Mouse (Mus musculus) megakaryocyte, embryonic 14.5 days (primary cell): Measurements from ENCODE around the gene Gm6793. TPM values are rescaled to one million over a fixed set of nuclear protein-coding genes. Genes with fewer than 3 reads are reported as not detected.

ENCODE experiments used
- H3K27me3 ChIP-seq: replicated peaks from 2 replicates; pipeline ENCODE3; 2012; ENCODE audit warnings: inconsistent platforms
- H3K36me3 ChIP-seq: replicated peaks from 2 replicates; pipeline ENCODE3; 2012; ENCODE audit warnings: low read length, inconsistent platforms, mixed read lengths
- H3K4me1 ChIP-seq: 2 replicates; pipeline ENCODE4 v1.6.1; 2012; ENCODE audit warnings: inconsistent platforms
- H3K4me3 ChIP-seq: replicated peaks from 2 replicates; pipeline ENCODE3; 2012; ENCODE audit warnings: moderate library complexity, mild to moderate bottlenecking, inconsistent platforms
- H3K9me3 ChIP-seq: 2 replicates; pipeline ENCODE4 v1.6.1; 2012; ENCODE audit warnings: inconsistent platforms
- FLI1 ChIP-seq: IDR thresholded peaks from 2 replicates; pipeline ENCODE4 v1.6.1; 2012; ENCODE audit warnings: low read length, inconsistent platforms, mixed read lengths
- GATA1 ChIP-seq: IDR thresholded peaks from 3 replicates; pipeline ENCODE4 v1.6.1; 2012; ENCODE audit warnings: mixed read lengths, low read length, inconsistent platforms, borderline replicate concordance
- polyA plus RNA-seq: library from polyadenylated mRNA; stranded (reverse); fragments of >175 nt; gene quantifications from 2 replicates; pipeline ENCODE4 v1.2.3, GENCODE M21; 2012; ENCODE audit warnings: low replicate concordance; ENCODE audit not compliant: insufficient read depth

Gm6793 gene
- polyA plus RNA-seq, 1 experiment = 0.46 TPM

DNA sequence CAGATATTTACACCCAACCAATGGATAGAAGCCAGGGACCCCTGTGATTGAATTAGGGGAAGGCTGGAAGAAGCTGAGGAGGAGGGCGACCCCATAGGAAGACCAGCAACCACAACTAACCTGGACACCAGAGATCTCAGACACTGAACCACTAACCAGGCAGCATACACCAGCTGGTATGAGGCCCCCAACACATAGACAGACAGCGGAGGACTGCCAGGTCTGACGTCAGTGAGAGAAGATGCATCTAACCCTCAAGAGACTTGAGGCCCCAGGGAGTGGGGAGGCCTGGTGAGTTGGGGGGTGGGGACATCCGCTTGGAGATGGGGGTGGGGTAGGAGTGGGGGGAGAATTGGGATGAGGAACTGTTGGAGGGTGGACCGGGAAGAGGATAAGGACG is 15.8 kb upstream of the Gm6793 start:
- peaks cover 2% of the 10 kb centered on the region for H3K27me3 ChIP-seq
- H3K4me1 ChIP-seq = no peaks in the 10 kb centered on the region; the same call in 1 of the 2 replicates
- no peaks in the 10 kb centered on the region for H3K36me3 ChIP-seq
- H3K9me3 ChIP-seq = no peaks in the 10 kb centered on the region
- H3K4me3 ChIP-seq = no peak overlapping the region
- TF ChIP-seq FLI1 (no peak), GATA1 (no peak)

GRCm38 (mm10) chr8:112029455-112029854 is 14.6 kb upstream of the Gm6793 start:
- Histone ChIP-seq H3K9me3 (no peaks in the 10 kb centered on the region), H3K4me3 (no peak overlapping the region), H3K36me3 (no peaks in the 10 kb centered on the region), H3K27me3 (peaks cover 2% of the 10 kb centered on the region), H3K4me1 (no peaks in the 10 kb centered on the region; the same call in 1 of the 2 replicates)
- TF ChIP-seq FLI1 (no peak), GATA1 (no peak)

GRCm38 (mm10) chr8:112011816-112012242 is 3.0 kb downstream of the Gm6793 start:
- Histone ChIP-seq H3K27me3 (no peaks in the 10 kb centered on the region), H3K9me3 (no peaks in the 10 kb centered on the region), H3K36me3 (peaks cover 35% of the 10 kb centered on the region), H3K4me1 (peaks cover 37% of the 10 kb centered on the region), H3K4me3 (peak overlapping the region; percentile 100)
- TF ChIP-seq GATA1 = no peak
- TF ChIP-seq FLI1 = no peak

DNA sequence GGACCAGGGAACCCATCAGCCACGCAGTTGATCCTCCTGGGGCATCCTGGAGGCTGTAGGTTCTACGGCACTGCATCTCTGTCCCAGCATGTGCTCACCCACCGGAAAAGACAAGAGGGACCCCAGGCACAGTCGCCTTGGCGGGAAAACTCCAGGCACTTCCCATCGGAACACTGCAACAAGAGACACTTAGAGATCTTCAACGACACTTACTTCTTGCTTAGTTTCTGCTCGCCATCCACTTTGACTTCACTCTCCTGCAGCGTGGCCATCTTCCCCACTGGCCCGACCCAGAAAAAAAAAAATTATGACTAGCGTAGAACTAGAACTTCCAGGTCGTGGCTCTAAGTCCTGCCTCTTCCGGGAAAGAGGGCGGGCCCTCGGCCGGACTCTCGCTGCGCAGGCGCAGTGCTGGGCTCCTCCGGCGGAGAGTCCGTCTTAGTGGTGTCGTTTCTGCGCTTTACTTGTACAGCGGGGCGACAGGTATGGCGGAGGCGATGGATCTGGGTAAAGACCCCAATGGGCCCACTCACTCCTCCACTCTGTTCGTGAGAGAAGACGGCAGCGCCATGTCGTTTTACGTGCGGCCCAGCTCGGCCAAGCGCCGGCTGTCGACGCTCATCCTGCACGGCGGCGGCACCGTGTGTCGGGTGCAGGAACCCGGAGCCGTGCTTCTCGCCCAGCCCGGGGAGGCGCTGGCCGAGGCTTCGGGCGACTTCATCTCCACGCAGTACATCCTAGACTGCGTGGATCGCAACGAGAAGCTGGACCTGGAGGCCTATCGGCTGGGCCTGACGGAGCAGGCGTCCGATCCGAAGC is 3.6 kb downstream of the Gm6793 start, which contains the start of the genes Kars and Terf2ip:
Kars (minus strand) TSS at position 327 of the 819 bp plus-strand sequence.
Terf2ip (plus strand) TSS at position 402 of the 819 bp plus-strand sequence.
- Histone ChIP-seq H3K4me3 (peak within 1 kb of the TSS; percentile 100), H3K4me1 (peaks cover 41% of the 10 kb centered on the region), H3K27me3 (no peaks in the 10 kb centered on the region), H3K36me3 (peaks cover 35% of the 10 kb centered on the region), H3K9me3 (no peaks in the 10 kb centered on the region)
- TF ChIP-seq FLI1 = no peak
- no peak for TF ChIP-seq GATA1

- no peaks in the 10 kb centered on the region for H3K27me3 ChIP-seq
- H3K4me1 ChIP-seq = peaks cover 53% of the 10 kb centered on the region
- TF ChIP-seq FLI1 = no peak
- no peak for TF ChIP-seq GATA1
- no peaks in the 10 kb centered on the region for H3K9me3 ChIP-seq
- no peak overlapping the region for H3K4me3 ChIP-seq
- H3K36me3 ChIP-seq = peaks cover 37% of the 10 kb centered on the region
Observed at GRCm38 (mm10) chr8:112009558-112009957, 5.3 kb downstream of the Gm6793 start.

DNA sequence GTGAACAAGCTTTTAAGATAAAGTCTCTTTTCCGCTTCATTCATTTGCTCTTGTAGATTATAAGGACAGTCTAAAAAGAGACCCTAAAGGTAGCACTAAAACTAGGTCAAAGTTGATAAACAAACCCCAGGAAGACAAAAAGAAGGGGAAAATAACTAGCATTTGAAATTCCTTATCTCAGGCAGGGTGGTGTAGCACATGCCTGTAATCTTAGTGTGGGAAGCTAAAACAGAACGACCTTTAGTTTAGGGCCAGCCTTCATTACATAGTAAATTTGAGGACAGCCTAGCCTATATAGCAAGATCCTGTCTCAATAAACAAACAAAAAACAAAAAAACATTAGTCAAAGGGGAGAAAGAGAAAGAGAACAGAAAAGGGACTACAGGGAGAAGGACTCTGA is 7.2 kb downstream of the Gm6793 start:
- Histone ChIP-seq H3K27me3 (no peaks in the 10 kb centered on the region), H3K4me1 (peaks cover 47% of the 10 kb centered on the region), H3K9me3 (no peaks in the 10 kb centered on the region), H3K36me3 (peaks cover 55% of the 10 kb centered on the region), H3K4me3 (no peak overlapping the region)
- TF ChIP-seq FLI1 (no peak), GATA1 (no peak)

DNA sequence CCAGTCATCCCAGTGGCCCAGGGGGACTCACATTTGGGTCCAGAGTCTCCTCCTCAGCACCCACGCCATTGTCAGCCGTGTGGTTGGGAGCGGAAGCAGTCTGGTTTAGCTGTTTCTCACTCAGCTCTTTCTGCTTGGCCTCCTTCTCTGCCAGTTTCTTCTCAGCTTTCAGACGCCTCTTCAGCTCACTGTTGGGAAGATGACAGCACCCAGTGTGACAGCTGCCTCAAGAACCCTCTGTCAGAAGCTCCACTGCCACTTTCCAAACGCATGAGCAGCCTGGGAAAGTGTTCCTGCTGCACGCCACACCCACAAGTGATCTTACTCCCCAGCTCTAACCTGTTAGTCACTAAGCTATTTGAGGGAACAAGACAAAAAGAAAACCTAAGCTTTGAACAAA is 9.2 kb downstream of the Gm6793 start:
- H3K4me1 ChIP-seq = peaks cover 43% of the 10 kb centered on the region
- H3K27me3 ChIP-seq = no peaks in the 10 kb centered on the region
- H3K36me3 ChIP-seq = peaks cover 75% of the 10 kb centered on the region
- no peak overlapping the region for H3K4me3 ChIP-seq
- TF ChIP-seq GATA1 (no peak), FLI1 (no peak)
- no peaks in the 10 kb centered on the region for H3K9me3 ChIP-seq

GRCm38 (mm10) chr8:112004754-112005153 is 10.1 kb downstream of the Gm6793 start:
- Histone ChIP-seq H3K27me3 (no peaks in the 10 kb centered on the region), H3K36me3 (peaks cover 84% of the 10 kb centered on the region), H3K4me1 (peaks cover 35% of the 10 kb centered on the region), H3K4me3 (no peak overlapping the region), H3K9me3 (no peaks in the 10 kb centered on the region)
- TF ChIP-seq GATA1 (no peak), FLI1 (no peak)

DNA sequence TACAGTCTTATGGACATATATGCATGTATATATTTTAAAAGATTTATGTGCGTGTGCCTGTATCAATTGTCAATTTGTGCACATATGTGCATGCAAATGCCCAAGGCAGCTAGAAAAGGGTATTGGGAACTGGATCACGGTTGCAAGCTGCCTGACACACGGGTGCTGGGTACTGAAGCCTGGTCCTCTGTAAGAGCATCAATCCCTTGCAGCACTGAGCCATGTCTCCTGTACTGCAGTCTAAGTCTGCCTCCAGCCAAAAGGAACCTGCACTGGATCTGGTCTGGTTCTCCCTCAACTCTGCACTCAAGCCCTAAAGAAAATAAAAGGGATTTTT is 22.2 kb downstream of the Gm6793 start:
- TF ChIP-seq FLI1 = no peak
- TF ChIP-seq GATA1 = no peak
- peaks cover 24% of the 10 kb centered on the region for H3K4me1 ChIP-seq
- H3K36me3 ChIP-seq = peaks cover 70% of the 10 kb centered on the region
- no peaks in the 10 kb centered on the region for H3K9me3 ChIP-seq
- H3K4me3 ChIP-seq = peak overlapping the region; percentile 76
- no peaks in the 10 kb centered on the region for H3K27me3 ChIP-seq

GRCm38 (mm10) chr8:111992013-111992702 is 22.7 kb downstream of the Gm6793 start, which contains the start of gene Adat1:
Adat1 (minus strand) TSS chr8:111992302.
- Histone ChIP-seq H3K4me3 (peak within 1 kb of the TSS; percentile 96), H3K36me3 (peaks cover 70% of the 10 kb centered on the region), H3K4me1 (peaks cover 24% of the 10 kb centered on the region), H3K9me3 (no peaks in the 10 kb centered on the region), H3K27me3 (no peaks in the 10 kb centered on the region)
- TF ChIP-seq FLI1 (no peak), GATA1 (no peak)
